Mouse (Mus musculus): ENCODE data around the gene Tmsb15b1.
"Not testable (repeated sequence)": the region's sequence is repeated elsewhere in the genome, so short reads cannot be mapped to it uniquely, and the experiment has no call there.

The Tmsb15b1 gene

DNA sequence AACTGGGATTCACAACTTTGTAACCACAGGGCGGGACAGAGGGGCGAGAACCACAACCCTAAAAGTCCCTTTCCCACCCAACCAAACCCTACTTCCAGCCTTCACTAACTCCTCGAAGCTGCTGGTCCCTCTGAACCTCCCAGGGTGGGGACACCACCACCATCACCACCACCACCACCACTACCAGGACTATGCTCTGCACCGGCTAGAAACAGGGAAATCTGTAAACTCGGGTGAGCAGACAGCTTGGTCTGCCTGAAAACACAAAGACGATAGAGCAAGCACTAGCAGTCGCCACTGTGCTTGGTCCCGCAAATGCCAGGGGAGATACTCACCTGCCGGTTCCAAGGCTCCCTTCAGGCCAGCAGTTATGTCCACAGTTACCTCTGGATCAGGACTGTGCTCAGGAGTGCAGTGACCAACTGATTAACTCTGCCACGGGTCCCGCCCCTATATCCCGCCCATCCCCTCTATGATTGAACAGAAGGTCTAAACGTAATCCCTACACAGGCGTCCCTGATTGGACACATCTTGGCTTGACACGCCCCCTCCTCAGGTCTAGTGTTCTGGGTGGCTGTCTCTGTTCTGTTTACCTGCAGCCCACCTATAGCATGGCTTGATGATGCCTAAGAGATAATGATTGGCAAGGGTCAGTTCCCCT is at the start of gene Tmsb15b1, which contains the start of gene Tmsb15l:
Tmsb15b1 (minus strand) TSS at position 451 of the 661 bp plus-strand sequence.
Tmsb15l (minus strand) TSS at position 446 of the 661 bp plus-strand sequence.
- peak; percentile 65 to 68 for DNase-seq

- peak; percentile 32 to 45 for DNase-seq
Observed at GRCm38 (mm10) chrX:137019310-137019709, 42.6 kb upstream of the Tmsb15b1 start.

DNA sequence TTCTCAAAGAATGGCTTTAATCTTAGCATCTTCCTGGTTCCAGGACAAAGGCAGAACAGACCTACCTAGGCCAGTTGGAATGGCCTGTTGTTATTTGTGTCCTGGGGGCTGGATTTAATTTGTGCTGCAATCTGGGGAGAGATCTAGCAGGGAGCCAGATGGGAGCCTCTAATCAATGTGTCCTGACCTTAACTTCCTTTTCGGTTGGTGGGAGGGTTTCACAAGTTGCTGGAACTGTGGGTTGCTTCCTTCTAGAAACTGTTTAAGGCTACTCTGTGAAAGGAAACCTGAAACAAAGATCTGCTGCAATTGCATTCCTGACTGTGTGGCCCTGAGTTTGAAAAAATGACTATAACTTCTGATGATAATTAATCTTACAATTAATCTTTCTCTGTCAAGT is 41.0 kb upstream of the Tmsb15b1 start:
- DNase-seq = no peak

- peak; percentile 22 to 25 for DNase-seq
Observed at GRCm38 (mm10) chrX:137015099-137015709, 38.5 kb upstream of the Tmsb15b1 start.

DNA sequence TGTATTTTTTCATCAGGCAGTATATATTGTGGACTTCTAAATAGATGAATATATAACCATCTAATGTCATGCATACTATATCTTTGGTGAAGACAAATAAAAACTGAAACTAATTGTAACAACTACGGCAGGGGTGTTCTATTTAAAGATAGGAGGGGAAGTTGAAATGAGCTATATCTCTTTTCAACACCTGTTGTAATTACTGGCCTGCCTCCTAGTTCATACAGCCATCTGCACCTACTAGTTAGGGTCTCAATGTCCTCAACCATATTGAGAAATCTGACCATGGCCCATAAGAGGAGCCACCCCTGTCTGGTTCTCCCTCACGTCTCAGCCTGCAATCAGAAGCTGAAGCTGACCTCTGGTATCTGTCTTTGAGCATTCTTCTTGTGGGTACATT is 19.6 kb upstream of the Tmsb15b1 start:
- DNase-seq = no peak

- no peak for DNase-seq
Observed at GRCm38 (mm10) chrX:136993641-136994040, 17.0 kb upstream of the Tmsb15b1 start.

DNA sequence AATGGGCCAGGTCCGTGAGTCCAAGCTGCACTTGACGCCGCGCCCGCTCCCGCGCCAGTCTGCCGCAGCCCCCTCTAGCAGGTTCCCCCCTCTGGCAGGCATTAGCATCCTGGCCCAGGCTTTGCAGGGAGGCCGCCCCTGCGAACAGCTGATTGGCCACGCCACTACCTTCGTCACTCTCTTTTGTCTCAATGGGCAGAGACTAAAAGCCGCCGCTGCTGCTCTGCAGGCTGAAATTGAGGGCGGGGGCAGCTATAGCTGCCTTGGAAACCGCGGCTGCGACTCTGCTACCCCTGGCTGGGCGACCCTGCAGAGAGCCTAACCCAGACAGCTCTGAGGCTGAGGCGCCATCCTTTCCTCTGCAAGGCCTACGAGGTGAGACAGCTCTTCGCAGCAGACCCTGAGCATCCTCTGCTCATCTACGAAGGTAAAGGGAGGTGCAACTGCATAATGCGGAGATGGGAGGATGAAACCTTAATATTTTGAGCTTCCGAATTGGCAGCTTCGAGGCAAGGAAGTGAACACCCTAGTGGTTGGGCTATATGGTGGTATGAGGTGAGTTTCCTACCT is 16.4 kb upstream of the Tmsb15b1 start, which contains the start of gene Zcchc18:
Zcchc18 (plus strand) TSS at position 178 of the 570 bp plus-strand sequence.
- DNase-seq = peak; percentile 57 to 73

GRCm38 (mm10) chrX:136992191-136992965 is 15.7 kb upstream of the Tmsb15b1 start:
- no peak for DNase-seq

GRCm38 (mm10) chrX:136991274-136991673 is 14.6 kb upstream of the Tmsb15b1 start:
- no peak for DNase-seq

- no peak for DNase-seq
Observed at GRCm38 (mm10) chrX:136986039-136986438, 9.4 kb upstream of the Tmsb15b1 start.

DNA sequence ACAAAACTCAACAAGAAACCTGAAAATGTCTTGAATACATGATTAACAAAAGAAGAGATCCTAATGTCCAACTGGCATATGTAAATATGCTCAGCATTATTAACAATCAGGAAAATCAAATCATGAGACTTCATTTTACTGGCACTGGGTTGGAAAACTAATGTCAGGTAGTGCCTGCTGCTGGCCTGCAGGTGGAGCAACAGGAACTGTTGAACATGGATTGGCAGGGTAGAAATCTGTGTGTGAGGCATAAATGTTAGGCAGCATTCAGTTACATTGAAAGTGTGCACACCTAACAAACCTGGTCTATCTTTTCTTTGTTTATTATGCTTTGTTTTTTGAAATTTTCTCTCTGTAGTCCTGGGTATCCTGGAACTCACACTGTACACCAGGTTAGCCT is 1.9 kb upstream of the Tmsb15b1 start:
- no peak for DNase-seq

DNA sequence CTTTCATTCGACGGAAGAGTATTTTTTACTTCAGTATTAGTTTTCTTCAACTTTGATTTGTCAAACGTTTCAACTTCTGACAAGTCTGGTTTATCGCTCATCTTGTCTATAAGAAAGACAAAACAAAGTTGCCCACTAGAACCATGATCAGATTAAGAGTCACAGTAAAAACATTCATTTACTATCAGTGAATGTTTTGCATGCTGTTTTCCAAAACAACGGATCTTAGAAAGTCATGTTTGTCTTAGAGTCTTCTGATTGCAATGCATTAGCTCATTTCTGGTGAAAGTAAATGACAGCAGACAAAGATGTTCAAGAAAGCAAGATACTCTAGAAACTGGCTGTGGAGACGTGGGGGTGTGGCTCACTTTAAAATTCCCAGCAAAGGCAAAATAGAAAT is 1.3 kb downstream of the Tmsb15b1 start, which contains the start of gene Tmsb15b2:
Tmsb15b2 (minus strand) TSS at position 101 of the 400 bp plus-strand sequence.
- not testable (repeated sequence) for DNase-seq

- no peak for DNase-seq
Observed at GRCm38 (mm10) chrX:136959688-136960087, 17.0 kb downstream of the Tmsb15b1 start.

DNA sequence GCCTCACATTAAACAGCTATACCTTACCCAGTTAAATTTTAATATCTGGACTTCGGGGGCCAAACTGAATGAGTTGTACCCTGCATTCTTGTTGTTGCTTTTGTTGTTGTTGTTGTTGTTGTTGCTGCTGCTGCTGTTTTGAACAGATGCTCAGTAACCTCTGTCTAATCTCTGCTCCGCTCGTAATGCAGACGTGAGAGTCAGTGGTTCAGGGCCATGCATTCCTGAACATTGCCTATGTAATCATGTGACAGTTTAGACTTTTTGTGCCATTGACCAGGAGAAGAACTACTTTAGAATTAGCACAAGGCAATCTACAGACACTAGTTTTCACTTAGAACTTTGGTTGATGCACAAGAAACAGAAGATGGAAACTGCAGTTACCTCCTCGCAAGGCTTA is 18.4 kb downstream of the Tmsb15b1 start:
- not testable (repeated sequence) for DNase-seq

GRCm38 (mm10) chrX:136957583-136958279 is 18.9 kb downstream of the Tmsb15b1 start:
- DNase-seq = peak in 1 of 2 experiments; percentile 63

DNA sequence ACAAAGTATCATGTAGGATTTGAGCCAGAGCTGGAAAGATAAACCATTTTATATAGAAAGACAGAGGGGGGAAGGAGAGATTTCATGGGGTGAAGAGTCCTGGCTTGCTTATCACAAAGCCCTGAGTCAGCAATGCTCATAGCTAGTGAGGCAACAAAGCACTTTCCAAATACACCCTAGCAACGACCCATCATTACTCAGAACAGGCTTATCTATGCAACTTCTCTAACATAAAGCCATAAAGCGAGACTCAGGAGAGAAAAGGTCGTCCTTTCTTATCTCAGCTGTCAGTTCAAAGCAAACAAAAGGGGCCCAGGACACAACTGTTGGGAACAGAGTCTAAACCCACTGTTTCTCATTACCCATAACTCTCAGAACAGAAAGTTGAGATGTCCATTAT is 38.7 kb downstream of the Tmsb15b1 start:
- DNase-seq = no peak

DNA sequence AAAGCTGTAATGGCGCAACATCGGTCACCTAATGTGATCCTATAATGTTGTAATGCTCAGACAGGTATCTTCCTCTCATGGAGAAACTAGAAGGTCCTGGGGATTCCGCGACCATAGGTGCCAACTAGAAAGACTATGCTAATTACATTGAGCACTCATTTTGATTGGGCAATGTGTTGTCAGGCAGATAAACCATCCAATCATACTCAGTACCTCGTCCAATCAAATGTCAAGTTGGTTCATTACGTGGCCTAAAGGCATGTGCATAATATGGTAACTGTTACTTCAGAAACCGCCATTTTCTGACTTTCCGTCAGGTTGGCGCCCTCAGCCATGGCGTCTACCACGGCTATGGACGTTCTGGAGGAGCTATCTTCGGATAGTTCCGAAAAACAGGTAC is 49.6 kb downstream of the Tmsb15b1 start, which contains the start of gene H2bfm:
H2bfm (plus strand) TSS at position 295 of the 400 bp plus-strand sequence.
- no peak for DNase-seq

DNA sequence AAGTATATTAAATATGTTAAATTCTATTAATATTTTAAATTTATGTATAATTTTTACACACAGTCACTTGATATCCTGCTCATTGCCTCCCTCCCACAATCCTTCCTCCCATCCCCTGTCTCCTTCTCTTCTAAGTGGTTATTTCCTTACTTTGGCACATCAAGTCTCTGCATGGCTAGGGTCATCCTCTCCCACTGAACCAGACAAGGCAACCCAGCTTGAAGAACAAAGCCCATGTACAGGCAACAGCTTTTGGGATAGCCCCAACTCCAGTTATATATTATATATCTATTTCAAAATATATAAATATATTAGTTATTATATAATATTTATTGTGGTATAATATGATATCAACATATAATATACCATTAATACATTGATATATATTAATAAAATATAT is 50.8 kb downstream of the Tmsb15b1 start:
- DNase-seq = no peak
